Mouse (Mus musculus) liver, embryonic 11.5 days (tissue): ENCODE measurements around the gene Capza2. TPM values are rescaled to one million over a fixed set of nuclear protein-coding genes. Genes with fewer than 3 reads are reported as not detected.
"Not testable (repeated sequence)": the region's sequence is repeated elsewhere in the genome, so short reads cannot be mapped to it uniquely, and the experiment has no call there.

Experiments
- ATAC-seq: fragments of 200-750 bp; cut with Nextera tagmentation; replicated peaks from 2 replicates; pipeline ENCODE4 v1.8.0; 2017; ENCODE audit warnings: moderate number of reproducible peaks, mild to moderate bottlenecking, moderate TSS enrichment, moderate library complexity; ENCODE audit not compliant: low FRiP score
- DNase-seq: peaks from one replicate; pipeline ENCODE4 v3.0.0-alpha.2; 2017; ENCODE audit warnings: low spot score
- H3K27ac ChIP-seq: fragments of 300-500 bp; sonication (generic); 2 replicates; pipeline ENCODE4 v1.5.1; 2014; ENCODE audit warnings: mild to moderate bottlenecking, low read depth, low read length, control low read depth
- H3K27me3 ChIP-seq: fragments of 300-500 bp; sonication (generic); replicated peaks from 2 replicates; pipeline ENCODE4 v1.6.1; 2014; ENCODE audit warnings: low read length, mixed read lengths; ENCODE audit not compliant: control insufficient read depth, insufficient read depth
- H3K36me3 ChIP-seq: fragments of 300-500 bp; sonication (generic); 2 replicates; pipeline ENCODE4 v1.6.1; 2014; ENCODE audit warnings: mild to moderate bottlenecking, low read length, moderate library complexity, mixed read lengths; ENCODE audit not compliant: control insufficient read depth, insufficient read depth
- H3K4me1 ChIP-seq: fragments of 300-500 bp; sonication (generic); replicated peaks from 2 replicates; pipeline ENCODE4 v1.6.1; 2014; ENCODE audit warnings: low read length, mixed read lengths; ENCODE audit not compliant: control insufficient read depth, insufficient read depth
- H3K4me2 ChIP-seq: fragments of 300-500 bp; sonication (generic); 2 replicates; pipeline ENCODE4 v1.6.1; 2014; ENCODE audit warnings: mild to moderate bottlenecking, control low read depth, moderate library complexity
- H3K4me3 ChIP-seq: fragments of 300-500 bp; sonication (generic); 2 replicates; pipeline ENCODE4 v1.5.1; 2014; ENCODE audit warnings: low read depth, low read length, control low read depth
- H3K9ac ChIP-seq: fragments of 300-500 bp; sonication (generic); 2 replicates; pipeline ENCODE4 v1.6.1; 2014; ENCODE audit warnings: low read depth, low read length, control low read depth
- H3K9me3 ChIP-seq: fragments of 300-500 bp; sonication (generic); 2 replicates; pipeline ENCODE4 v1.6.1; 2016; ENCODE audit warnings: low read length, inconsistent platforms, mixed read lengths; ENCODE audit not compliant: control insufficient read depth
- WGBS: fragments of 180-500 bp; shearing (Covaris S2); extraction: QIAGEN DNeasy Blood & Tissue Kit; methylation state at CpG from one replicate; pipeline ENCODE4 v1.1.7; 2014; 5-methylcytosine and 5-hydroxymethylcytosine counted together
- polyA plus RNA-seq: library from polyadenylated mRNA; unstranded; fragments of >200 nt; fragmentation: Nextera tagmentation; extraction: Ambion mirVana; gene quantifications from 2 replicates; pipeline ENCODE4 v1.2.1, GENCODE M21; 2014

The Capza2 gene
- polyA plus RNA-seq, 1 experiment from 2014 or later, result 164 TPM

- H3K4me1 ChIP-seq, result peaks cover 4% of the 10 kb centered on the region; the same call in 1 of the 2 replicates
- no peaks in the 10 kb centered on the region for H3K36me3 ChIP-seq
- no peak overlapping the region for H3K27ac ChIP-seq
- 93% methylated on average over 8 of the region's 8 CpGs for WGBS
- no peak overlapping the region for H3K9ac ChIP-seq
- ATAC-seq (no peak), DNase-seq (no peak)
- no peak overlapping the region for H3K4me2 ChIP-seq
- H3K4me3 ChIP-seq, result no peak overlapping the region
- no peaks in the 10 kb centered on the region for H3K27me3 ChIP-seq
- peaks cover 2% of the 10 kb centered on the region; the same call in 1 of the 2 replicates for H3K9me3 ChIP-seq
Measured at GRCm38 (mm10) chr6:17681810-17682209, 45.8 kb downstream of the Capza2 start.

- H3K36me3 ChIP-seq, result no peaks in the 10 kb centered on the region
- DNase-seq (no peak), ATAC-seq (no peak)
- no peaks in the 10 kb centered on the region for H3K4me1 ChIP-seq
- no peak overlapping the region for H3K4me2 ChIP-seq
- peaks cover 2% of the 10 kb centered on the region; the same call in 1 of the 2 replicates for H3K9me3 ChIP-seq
- H3K4me3 ChIP-seq, result no peak overlapping the region
- no peak overlapping the region for H3K27ac ChIP-seq
- 72% methylated on average over 5 of the region's 5 CpGs for WGBS
- H3K9ac ChIP-seq, result no peak overlapping the region
- H3K27me3 ChIP-seq, result no peaks in the 10 kb centered on the region
Measured at GRCm38 (mm10) chr6:17688676-17689075, 52.6 kb downstream of the Capza2 start.

GRCm38 (mm10) chr6:17692647-17693046, 56.6 kb downstream of the Capza2 start, which contains the start of gene St7:
TSS of gene St7 (plus strand) at chr6:17692933.
- ATAC-seq, result no peak

GRCm38 (mm10) chr6:17693726-17694549, 57.9 kb downstream of the Capza2 start:
- H3K36me3 ChIP-seq, result no peaks in the 10 kb centered on the region
- peak overlapping the region; percentile 85 for H3K4me2 ChIP-seq
- no peaks in the 10 kb centered on the region for H3K9me3 ChIP-seq
- peak overlapping the region; percentile 96 for H3K9ac ChIP-seq
- peaks cover 6% of the 10 kb centered on the region for H3K4me1 ChIP-seq
- WGBS, result 1% methylated on average over 97 of the region's 97 CpGs
- H3K27ac ChIP-seq, result peak overlapping the region; percentile 91
- peak; percentile 82 for ATAC-seq
- H3K4me3 ChIP-seq, result peak overlapping the region; percentile 86
- H3K27me3 ChIP-seq, result no peaks in the 10 kb centered on the region
- peak; percentile 79 for DNase-seq

More at GRCm38 (mm10) chr6:17692647-17693046, 56.6 kb downstream of the Capza2 start, which contains the start of gene St7:
- Histone ChIP-seq H3K27me3 (no peaks in the 10 kb centered on the region), H3K4me2 (peak within 1 kb of the TSS; percentile 85), H3K4me1 (peaks cover 6% of the 10 kb centered on the region), H3K9me3 (no peaks in the 10 kb centered on the region), H3K9ac (peak within 1 kb of the TSS; percentile 96), H3K27ac (peak within 1 kb of the TSS; percentile 91), H3K36me3 (no peaks in the 10 kb centered on the region), H3K4me3 (peak within 1 kb of the TSS; percentile 86)
- 75% methylated on average over 7 of the region's 7 CpGs for WGBS
- no peak for DNase-seq

GRCm38 (mm10) chr6:17694550-17694951, 58.5 kb downstream of the Capza2 start:
- H3K4me3 ChIP-seq, result peak overlapping the region; percentile 86
- ATAC-seq (peak; percentile 70), DNase-seq (peak; percentile 78)
- H3K4me2 ChIP-seq, result peak overlapping the region; percentile 85
- under 1% methylated on average over 46 of the region's 46 CpGs for WGBS
- peak overlapping the region; percentile 91 for H3K27ac ChIP-seq
- H3K36me3 ChIP-seq, result no peaks in the 10 kb centered on the region
- no peaks in the 10 kb centered on the region for H3K9me3 ChIP-seq
- H3K9ac ChIP-seq, result peak overlapping the region; percentile 96
- H3K4me1 ChIP-seq, result peaks cover 6% of the 10 kb centered on the region
- no peaks in the 10 kb centered on the region for H3K27me3 ChIP-seq

GRCm38 (mm10) chr6:17696321-17696734, 60.3 kb downstream of the Capza2 start:
- Histone ChIP-seq H3K9ac (no peak overlapping the region), H3K36me3 (no peaks in the 10 kb centered on the region), H3K4me2 (no peak overlapping the region), H3K9me3 (no peaks in the 10 kb centered on the region), H3K4me3 (no peak overlapping the region), H3K27ac (no peak overlapping the region), H3K4me1 (peaks cover 6% of the 10 kb centered on the region), H3K27me3 (no peaks in the 10 kb centered on the region)
- no peak for DNase-seq
- WGBS, result 60% methylated on average over 5 of the region's 5 CpGs
- ATAC-seq, result no peak

- Histone ChIP-seq H3K36me3 (no peaks in the 10 kb centered on the region), H3K4me3 (no peak overlapping the region), H3K27me3 (no peaks in the 10 kb centered on the region), H3K9ac (no peak overlapping the region), H3K27ac (no peak overlapping the region), H3K4me1 (no peaks in the 10 kb centered on the region), H3K4me2 (no peak overlapping the region), H3K9me3 (no peaks in the 10 kb centered on the region)
- 77% methylated on average over 7 of the region's 7 CpGs for WGBS
- ATAC-seq (no peak), DNase-seq (no peak)
Measured at GRCm38 (mm10) chr6:17700936-17701612, 65.0 kb downstream of the Capza2 start.

GRCm38 (mm10) chr6:17704038-17704437, 68.0 kb downstream of the Capza2 start:
- not testable (repeated sequence) for ATAC-seq, H3K27me3 ChIP-seq, H3K36me3 ChIP-seq, H3K4me2 ChIP-seq, DNase-seq, H3K9me3 ChIP-seq, H3K4me1 ChIP-seq, H3K9ac ChIP-seq, H3K4me3 ChIP-seq, H3K27ac ChIP-seq
- 79% methylated on average over 1 of the region's 1 CpGs for WGBS
